Mouse (Mus musculus) ES-Bruce4 (cell line): ENCODE data around the gene Stra6l.

Experiments used
- CTCF ChIP-seq: IDR thresholded peaks from one replicate; pipeline ENCODE4 v1.8.1; 2011; ENCODE audit warnings: low read depth, low read length
- POLR2A ChIP-seq: IDR thresholded peaks from one replicate; pipeline ENCODE4 v1.8.1; 2011; ENCODE audit warnings: low read length; ENCODE audit not compliant: insufficient read depth

DNA sequence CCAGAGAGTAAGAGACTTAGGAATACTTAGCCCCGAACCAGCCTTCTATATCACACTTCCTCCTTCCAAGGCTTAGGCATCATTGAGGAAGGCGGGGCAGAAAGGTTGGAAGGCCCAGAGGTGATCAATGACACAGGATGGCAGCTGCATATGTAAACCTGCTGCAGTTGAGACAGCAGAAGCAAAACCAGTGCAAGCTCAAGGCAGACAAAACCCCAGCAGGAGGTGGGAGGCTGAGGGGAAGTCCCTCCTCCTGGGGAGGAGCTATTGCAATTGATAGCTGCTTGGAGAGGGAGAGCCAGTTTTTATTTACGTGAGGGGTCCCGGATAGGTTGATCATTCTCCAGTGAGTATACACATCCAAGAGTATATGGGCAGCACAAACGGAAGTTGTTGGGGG is 15.0 kb upstream of the Stra6l start:
- no peak for TF ChIP-seq POLR2A
- no peak for TF ChIP-seq CTCF
